Mouse (Mus musculus) MEL (cell line): ENCODE data around the gene Gm5431.
"Not testable (repeated sequence)": the region's sequence is repeated elsewhere in the genome, so short reads cannot be mapped to it uniquely, and the experiment has no call there.

Source experiments
- CHD2 ChIP-seq: IDR thresholded peaks from 2 replicates; pipeline ENCODE4 v1.6.1; 2011; ENCODE audit warnings: low read length, improper control_type of control experiment
- CTCF ChIP-seq, 3 experiments: IDR thresholded peaks in 2 of 3; conservative IDR thresholded peaks in 1 of 3; 2 replicates each; pipeline ENCODE4 v1.5.1; 2011 to 2012; ENCODE audit warnings: low read length in 3 of 3, low read depth in 2 of 3, mild to moderate bottlenecking in 2 of 3, improper control_type of control experiment in 1 of 3, inconsistent platforms in 1 of 3, mixed read lengths in 1 of 3, moderate library complexity in 1 of 3; ENCODE audit not compliant: control insufficient read depth in 1 of 3, insufficient read depth in 1 of 3, poor library complexity in 1 of 3, severe bottlenecking in 1 of 3
- EP300 ChIP-seq, 2 experiments: IDR thresholded peaks; 2 replicates each; pipeline ENCODE4 v1.6.1; 2011; ENCODE audit warnings: improper control_type of control experiment in 2 of 2, low read length in 2 of 2, low read depth in 1 of 2, mild to moderate bottlenecking in 1 of 2
- GATA1 ChIP-seq: IDR thresholded peaks from 2 replicates; pipeline ENCODE4 v1.6.1; 2011; ENCODE audit warnings: low read depth, low read length, improper control_type of control experiment
- HCFC1 ChIP-seq: IDR thresholded peaks from 2 replicates; pipeline ENCODE4 v1.6.1; 2012; ENCODE audit warnings: low read depth, mild to moderate bottlenecking, inconsistent platforms, low read length, improper control_type of control experiment, moderate library complexity
- JUND ChIP-seq: IDR thresholded peaks from 2 replicates; pipeline ENCODE4 v1.6.1; 2011; ENCODE audit warnings: low read depth, mild to moderate bottlenecking, improper control_type of control experiment, low read length
- MYC ChIP-seq: IDR thresholded peaks from 2 replicates; pipeline ENCODE4 v1.6.1; 2011; ENCODE audit warnings: low read depth, mild to moderate bottlenecking, low read length, improper control_type of control experiment, moderate library complexity
- POLR2A ChIP-seq, 2 experiments: IDR thresholded peaks; 2 replicates each; pipeline ENCODE4 v1.6.1; 2011 to 2012; ENCODE audit warnings: low read length in 2 of 2, mild to moderate bottlenecking in 2 of 2, control low read depth in 1 of 2, improper control_type of control experiment in 1 of 2, low read depth in 1 of 2, moderate library complexity in 1 of 2; ENCODE audit not compliant: control insufficient read depth in 1 of 2, insufficient read depth in 1 of 2, poor library complexity in 1 of 2
- POLR2AphosphoS2 ChIP-seq: IDR thresholded peaks from 2 replicates; pipeline ENCODE4 v1.6.1; 2011; ENCODE audit warnings: low read length, improper control_type of control experiment
- UBTF ChIP-seq: IDR thresholded peaks from 2 replicates; pipeline ENCODE4 v1.6.1; 2012; ENCODE audit warnings: low read depth, mild to moderate bottlenecking, inconsistent platforms, low read length, improper control_type of control experiment, moderate library complexity, borderline replicate concordance; ENCODE audit not compliant: insufficient read depth
- ZC3H11A ChIP-seq: IDR thresholded peaks from 2 replicates; pipeline ENCODE4 v1.6.1; 2012; ENCODE audit warnings: low read depth, mild to moderate bottlenecking, inconsistent platforms, low read length, improper control_type of control experiment
- ZNF384 ChIP-seq: IDR thresholded peaks from 2 replicates; pipeline ENCODE4 v1.6.1; 2012; ENCODE audit warnings: low read depth, mild to moderate bottlenecking, inconsistent platforms, low read length, improper control_type of control experiment

GRCm38 (mm10) chr11:48935291-48935690 lies 33.3 kb upstream of the Gm5431 start:
- not testable (repeated sequence) for TF ChIP-seq CTCF (IDR thresholded peaks at IDR 0.05 in 2 of 3, conservative IDR thresholded peaks at IDR 0.05 in 1 of 3; ENCODE audit: control insufficient read depth in 1 of 3, insufficient read depth in 1 of 3, low read depth in 2 of 3, low read length in 3 of 3, poor library complexity in 1 of 3, severe bottlenecking in 1 of 3); POLR2AphosphoS2; POLR2A (IDR thresholded peaks at IDR 0.05; ENCODE audit: control insufficient read depth in 1 of 2, insufficient read depth in 1 of 2, low read depth in 1 of 2, low read length in 2 of 2, poor library complexity in 1 of 2); HCFC1; EP300 (IDR thresholded peaks at IDR 0.05; ENCODE audit: low read depth in 1 of 2, low read length in 2 of 2); ZC3H11A; MYC; ZNF384; JUND; GATA1; UBTF; CHD2
